23 mouse cellular contexts compared by ENCODE assay signal in genomic region chr1:189781721-189782345, GRCm38 (mm10). TPM values are rescaled to one million over a fixed set of nuclear protein-coding genes. Genes with fewer than 3 reads are reported as not detected.
DNase-seq lines count a peak whose midpoint lies in the region; ATAC-seq and TF ChIP-seq lines count a peak whose summit lies in the region.
"Had no signal": no experiment of that assay in that cellular context is flagged by ENCODE, and none has a peak within 500 bp of the region (broad histone marks: within the 10 kb centered on the region; RNA-seq: fewer than 3 reads in every experiment).

No protein-coding gene starts in this region.

- 0 out of 2 replicates have a peak, but pooled peaks have one; percentile 32 for ATAC-seq in liver, embryonic 11.5 days (replicated peaks; ENCODE audit: low FRiP score)
- no peak for ATAC-seq in liver, postnatal 0 days
- ATAC-seq in megakaryocyte, adult 5-6 weeks (ENCODE audit: poor library complexity, severe bottlenecking): peak; percentile 22; the same call in 1 of the 2 replicates
- ATAC-seq: forebrain, embryonic 13.5 days; lung, postnatal 0 days had no signal

- no peak overlapping the region for H3K27ac ChIP-seq in liver, embryonic 11.5 days (ENCODE audit: low read depth, low read length)
- no peak overlapping the region for H3K27ac ChIP-seq in liver, postnatal 0 days (ENCODE audit: low read depth)
- H3K27ac ChIP-seq: embryonic facial prominence, embryonic 13.5 days; forebrain, embryonic 13.5 days; gastrocnemius, adult 2 months; limb, embryonic 13.5 days; macrophage; midbrain, embryonic 12.5 days had no signal

- no peak for DNase-seq in liver, embryonic 11.5 days (ENCODE audit: low spot score)
- no peak for DNase-seq in liver, postnatal 0 days
- DNase-seq in thymus, postnatal 10 days (ENCODE audit: low spot score in 2 of 2): peak; percentile 71 to 73
- DNase-seq in retina, embryonic 14.5 days (ENCODE audit: low spot score): no peak
- no peak for DNase-seq in frontal cortex, postnatal 14 days (ENCODE audit: low spot score in 2 of 2)
- no peak for DNase-seq in layer of hippocampus, postnatal 36 days
- DNase-seq: adrenal gland, adult 2 months; cerebellum, adult 11-12 months; cerebellum, postnatal 14 days; gastrocnemius, adult 2 months; heart, postnatal 10 days; kidney, adult 11 months; kidney, postnatal 10 days; right cerebral cortex, postnatal 25 days; spleen, adult 18-20 months had no signal

- no peak for TF ChIP-seq EP300 in liver, postnatal 0 days (IDR thresholded peaks at IDR 0.05; ENCODE audit: low read depth)

- H3K9ac ChIP-seq in liver, embryonic 11.5 days (ENCODE audit: low read depth, low read length): no peak overlapping the region
- no peak overlapping the region for H3K9ac ChIP-seq in liver, postnatal 0 days (replicated peaks)
- H3K9ac ChIP-seq: embryonic facial prominence, embryonic 13.5 days; forebrain, embryonic 13.5 days; limb, embryonic 13.5 days; midbrain, embryonic 12.5 days had no signal

- H3K9me3 ChIP-seq in liver, embryonic 11.5 days (ENCODE audit: control insufficient read depth, low read length): no peaks in the 10 kb centered on the region
- no peaks in the 10 kb centered on the region for H3K9me3 ChIP-seq in liver, postnatal 0 days (ENCODE audit: low read length)
- H3K9me3 ChIP-seq: embryonic facial prominence, embryonic 13.5 days; forebrain, embryonic 13.5 days; limb, embryonic 13.5 days; midbrain, embryonic 12.5 days had no signal

- no peak overlapping the region for H3K4me3 ChIP-seq in liver, embryonic 11.5 days (ENCODE audit: low read depth, low read length)
- no peak overlapping the region for H3K4me3 ChIP-seq in liver, postnatal 0 days (ENCODE audit: low read depth, low read length)
- H3K4me3 ChIP-seq: embryonic facial prominence, embryonic 13.5 days; forebrain, embryonic 13.5 days; gastrocnemius, adult 2 months; limb, embryonic 13.5 days; midbrain, embryonic 12.5 days had no signal

- H3K27me3 ChIP-seq in liver, embryonic 11.5 days (replicated peaks; ENCODE audit: control insufficient read depth, insufficient read depth, low read length): no peaks in the 10 kb centered on the region
- no peaks in the 10 kb centered on the region for H3K27me3 ChIP-seq in liver, postnatal 0 days (ENCODE audit: insufficient read depth, low read length)
- H3K27me3 ChIP-seq: embryonic facial prominence, embryonic 13.5 days; limb, embryonic 13.5 days had no signal

- 55% methylated on average over 10 of the region's 10 CpGs for WGBS in liver, embryonic 11.5 days
- WGBS in liver, postnatal 0 days (ENCODE audit: insufficient replicate concordance): 55% methylated on average over 10 of the region's 10 CpGs

- peaks cover 15% of the 10 kb centered on the region for H3K4me1 ChIP-seq in liver, embryonic 11.5 days (replicated peaks; ENCODE audit: control insufficient read depth, insufficient read depth, low read length)
- 0 out of 2 replicates have a peak, but pooled peaks cover 3% of the 10 kb centered on the region for H3K4me1 ChIP-seq in liver, postnatal 0 days (ENCODE audit: insufficient read depth)

- H3K4me2 ChIP-seq in liver, embryonic 11.5 days: no peak overlapping the region
- H3K4me2 ChIP-seq in liver, postnatal 0 days (ENCODE audit: low read depth, low read length): no peak overlapping the region
- H3K4me2 ChIP-seq: embryonic facial prominence, embryonic 13.5 days; forebrain, embryonic 13.5 days; heart, embryonic 11.5 days; limb, embryonic 13.5 days; midbrain, embryonic 12.5 days had no signal

- no peaks in the 10 kb centered on the region for H3K36me3 ChIP-seq in liver, embryonic 11.5 days (ENCODE audit: control insufficient read depth, insufficient read depth, low read length)
- no peaks in the 10 kb centered on the region for H3K36me3 ChIP-seq in liver, postnatal 0 days (replicated peaks; ENCODE audit: insufficient read depth, low read length)
- H3K36me3 ChIP-seq: embryonic facial prominence, embryonic 13.5 days; midbrain, embryonic 12.5 days had no signal

- no peak for TF ChIP-seq CTCF in liver, postnatal 0 days (IDR thresholded peaks at IDR 0.05; ENCODE audit: low read depth)

RNA-seq across cellular contexts. Expression of gene Ptpn14, which starts 53.8 kb away (rescaled TPM):
- polyA plus RNA-seq in liver, embryonic 11.5 days (2014; fragmentation: Nextera tagmentation; extraction: Ambion mirVana): 3.2 TPM in 2 replicates
- polyA plus RNA-seq in liver, postnatal 0 days (2015; fragmentation: Nextera tagmentation; extraction: Ambion mirVana): 0.27 and 0.33 TPM in 2 replicates
- 0.02 and 0.09 TPM in 2 replicates for total RNA-seq in megakaryocyte, adult 5-6 weeks (2015)
- 0.26 TPM in 1 of 2 replicates, not detected in the other for total RNA-seq in megakaryocyte, adult 5-6 weeks (2017)
- total RNA-seq in layer of hippocampus, postnatal 36 days (2021): 10 to 100 TPM; 12.2 to 12.4 TPM

Comparison
In these comparisons a context has a peak if more than half of its experiments do, and no peak if none do; other contexts are left out.
1. DNase-seq: peak in thymus, postnatal 10 days (2 of 2); none in liver, embryonic 11.5 days (single experiment), liver, postnatal 0 days (single experiment), retina, embryonic 14.5 days (single experiment), frontal cortex, postnatal 14 days (0 of 2) and layer of hippocampus, postnatal 36 days (0 of 2).
2. RNA of gene Ptpn14, which starts 53.8 kb away (total RNA-seq): 12.2 to 12.4 TPM in layer of hippocampus, postnatal 36 days; 0.02 to 0.26 TPM in megakaryocyte, adult 5-6 weeks; every median in the first group is over 10 times any median in the second.